ENCODE assay signal across 12 mouse cellular contexts in the genomic region with DNA sequence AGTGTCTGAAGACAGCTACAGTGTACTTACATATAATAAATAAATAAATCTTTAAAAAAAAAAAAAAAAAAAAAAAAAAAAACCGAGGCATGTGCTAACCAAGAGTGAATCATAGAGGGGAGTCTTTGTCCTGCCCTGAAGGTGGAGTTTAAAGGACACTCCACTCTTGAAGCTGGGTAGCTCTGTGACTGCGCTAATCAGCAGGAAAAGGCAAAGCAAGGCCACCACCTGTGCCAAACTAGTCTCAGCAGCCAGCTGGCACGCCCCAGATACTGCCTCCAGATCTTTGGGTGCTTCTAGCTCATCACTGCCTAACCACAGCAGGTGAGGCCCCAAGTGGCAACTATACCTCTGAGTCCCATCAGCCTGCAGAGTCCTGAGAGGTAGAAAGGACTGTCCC.
"Had no signal": no experiment of that assay in that cellular context is flagged by ENCODE, and none has a peak within 500 bp of the region (broad histone marks: within the 10 kb centered on the region; RNA-seq: fewer than 3 reads in every experiment).

No protein-coding gene starts in this region.

- H3K4me1 ChIP-seq: limb, embryonic 13.5 days; lung, embryonic 15.5 days; midbrain, embryonic 12.5 days; neural tube, embryonic 15.5 days had no signal

- H3K36me3 ChIP-seq: lung, embryonic 15.5 days; midbrain, embryonic 12.5 days; neural tube, embryonic 15.5 days had no signal

- DNase-seq: kidney, adult 11 months; kidney, adult 9 months; kidney, postnatal 10 days; kidney, postnatal 4 days; lung, postnatal 14 days; right cerebral cortex, adult 18-20 months had no signal

- H3K9me3 ChIP-seq: limb, embryonic 13.5 days; lung, embryonic 15.5 days; midbrain, embryonic 12.5 days; neural tube, embryonic 15.5 days had no signal

- H3K27ac ChIP-seq: layer of hippocampus, adult 2 months; limb, embryonic 13.5 days; lung, embryonic 15.5 days; midbrain, embryonic 12.5 days; neural tube, embryonic 15.5 days had no signal

- H3K27me3 ChIP-seq: limb, embryonic 13.5 days; lung, embryonic 15.5 days; midbrain, embryonic 12.5 days; neural tube, embryonic 15.5 days had no signal

- H3K4me2 ChIP-seq: limb, embryonic 13.5 days; liver, embryonic 11.5 days; lung, embryonic 15.5 days; midbrain, embryonic 12.5 days; neural tube, embryonic 15.5 days had no signal

- H3K9ac ChIP-seq: limb, embryonic 13.5 days; lung, embryonic 15.5 days; midbrain, embryonic 12.5 days; neural tube, embryonic 15.5 days had no signal

- H3K4me3 ChIP-seq: layer of hippocampus, adult 2 months; limb, embryonic 13.5 days; lung, embryonic 15.5 days; midbrain, embryonic 12.5 days; neural tube, embryonic 15.5 days had no signal
